Mouse (Mus musculus) CH12.LX (cell line): Measurements from ENCODE around the gene Zhx3. TPM values are rescaled to one million over a fixed set of nuclear protein-coding genes. Genes with fewer than 3 reads are reported as not detected.
A peak's percentile ranks its signal among the peaks of the same experiment; 100 is the strongest.

Experiments
- DNase-seq: peaks from one replicate; pipeline ENCODE4 v3.0.0-alpha.2; 2013; ENCODE audit errors: extremely low read depth
- H3K27ac ChIP-seq: 2 replicates; pipeline ENCODE4 v1.5.1; 2012; ENCODE audit warnings: low read depth, mild to moderate bottlenecking, control low read depth, moderate library complexity; ENCODE audit not compliant: insufficient read depth
- H3K27me3 ChIP-seq: replicated peaks from 2 replicates; pipeline ENCODE3; 2012; ENCODE audit warnings: inconsistent platforms
- H3K36me3 ChIP-seq, 2 experiments: replicated peaks in 1 of 2; 2 replicates each; pipeline versions ENCODE3 to v1.6.1; 2012; ENCODE audit warnings: inconsistent platforms in 1 of 2, low read length in 1 of 2, mild to moderate bottlenecking in 1 of 2, mixed read lengths in 1 of 2, moderate library complexity in 1 of 2; ENCODE audit not compliant: control insufficient read depth in 1 of 2, insufficient read depth in 1 of 2
- H3K4me1 ChIP-seq, 2 experiments: 2 replicates each; pipeline ENCODE4 v1.6.1; 2012; ENCODE audit warnings: inconsistent platforms in 1 of 2, moderate library complexity in 1 of 2; ENCODE audit not compliant: insufficient read depth in 2 of 2, control insufficient read depth in 1 of 2
- H3K4me2 ChIP-seq: 2 replicates; pipeline ENCODE4 v1.6.1; 2012; ENCODE audit warnings: low read depth, mild to moderate bottlenecking, control low read depth; ENCODE audit not compliant: poor library complexity, insufficient read depth, severe bottlenecking
- H3K4me3 ChIP-seq, 3 experiments: fragments of 150-350 bp in 1 of 3; sonication (generic) in 1 of 3; replicated peaks in 1 of 3; 2 replicates each; pipeline versions ENCODE3 to v1.5.1; 2011 to 2012; ENCODE audit warnings: low read depth in 2 of 3, low read length in 2 of 3, mild to moderate bottlenecking in 2 of 3, moderate library complexity in 2 of 3, control low read depth in 1 of 3, improper control_type of control experiment in 1 of 3, inconsistent platforms in 1 of 3, mixed read lengths in 1 of 3; ENCODE audit not compliant: poor library complexity in 1 of 3
- H3K79me2 ChIP-seq: replicated peaks from 2 replicates; pipeline ENCODE4 v1.6.1; 2012; ENCODE audit warnings: mild to moderate bottlenecking, moderate library complexity; ENCODE audit not compliant: control insufficient read depth, poor library complexity, insufficient read depth, severe bottlenecking; ENCODE audit errors: extremely low read depth
- H3K9ac ChIP-seq: 2 replicates; pipeline ENCODE4 v1.6.1; 2012; ENCODE audit warnings: low read depth, mild to moderate bottlenecking, control low read depth, moderate library complexity; ENCODE audit not compliant: insufficient read depth
- H3K9me3 ChIP-seq: replicated peaks from 2 replicates; pipeline ENCODE3; 2012; ENCODE audit warnings: low read length, inconsistent platforms, mixed read lengths
- CHD1 ChIP-seq: IDR thresholded peaks from 2 replicates; pipeline ENCODE4 v1.6.1; 2012; ENCODE audit warnings: low read depth, low read length, improper control_type of control experiment, inconsistent platforms
- CTCF ChIP-seq, 2 experiments: IDR thresholded peaks in 1 of 2; conservative IDR thresholded peaks in 1 of 2; 2 replicates each; pipeline ENCODE4 v1.5.1; 2011 to 2012; ENCODE audit warnings: low read depth in 2 of 2, low read length in 2 of 2, improper control_type of control experiment in 1 of 2, inconsistent platforms in 1 of 2, mild to moderate bottlenecking in 1 of 2, moderate library complexity in 1 of 2
- ETS1 ChIP-seq: conservative IDR thresholded peaks from 2 replicates; pipeline ENCODE4 v1.6.1; 2012; ENCODE audit warnings: low read depth, mild to moderate bottlenecking, inconsistent platforms, low read length, improper control_type of control experiment, moderate library complexity
- GABPA ChIP-seq: IDR thresholded peaks from 2 replicates; pipeline ENCODE4 v1.6.1; 2012; ENCODE audit warnings: low read depth, low read length, improper control_type of control experiment, inconsistent platforms; ENCODE audit not compliant: insufficient replicate concordance
- IRF4 ChIP-seq: IDR thresholded peaks from 2 replicates; pipeline ENCODE4 v1.6.1; 2014; ENCODE audit warnings: low read depth, mild to moderate bottlenecking, inconsistent platforms, low read length, improper control_type of control experiment
- JUND ChIP-seq: conservative IDR thresholded peaks from 2 replicates; pipeline ENCODE4 v1.6.1; 2011; ENCODE audit warnings: low read depth, low read length, improper control_type of control experiment
- PAX5 ChIP-seq: IDR thresholded peaks from 2 replicates; pipeline ENCODE4 v1.6.1; 2012; ENCODE audit warnings: low read length, inconsistent platforms, mixed read lengths
- TCF12 ChIP-seq: IDR thresholded peaks from 2 replicates; pipeline ENCODE4 v1.6.1; 2014; ENCODE audit warnings: low read depth, mild to moderate bottlenecking, inconsistent platforms, low read length, improper control_type of control experiment
- UBTF ChIP-seq: IDR thresholded peaks from 2 replicates; pipeline ENCODE4 v1.6.1; 2012; ENCODE audit warnings: low read depth, mild to moderate bottlenecking, inconsistent platforms, low read length, improper control_type of control experiment, moderate library complexity
- USF1 ChIP-seq: IDR thresholded peaks from 2 replicates; pipeline ENCODE4 v1.6.1; 2014; ENCODE audit warnings: low read depth, mild to moderate bottlenecking, inconsistent platforms, low read length, improper control_type of control experiment
- ZC3H11A ChIP-seq: IDR thresholded peaks from 2 replicates; pipeline ENCODE4 v1.6.1; 2012; ENCODE audit warnings: low read depth, mild to moderate bottlenecking, inconsistent platforms, low read length, improper control_type of control experiment
- ZKSCAN1 ChIP-seq: IDR thresholded peaks from 2 replicates; pipeline ENCODE4 v1.6.1; 2012; ENCODE audit warnings: low read depth, inconsistent platforms, low read length, improper control_type of control experiment, borderline replicate concordance
- ZMIZ1 ChIP-seq: IDR thresholded peaks from 2 replicates; pipeline ENCODE4 v1.6.1; 2012; ENCODE audit warnings: low read depth, mild to moderate bottlenecking, inconsistent platforms, low read length, improper control_type of control experiment
- ZNF384 ChIP-seq: IDR thresholded peaks from 2 replicates; pipeline ENCODE4 v1.6.1; 2012; ENCODE audit warnings: low read depth, low read length, improper control_type of control experiment, inconsistent platforms
- dilution Hi-C: fragments of 300-500 bp; cut with MboI; formaldehyde crosslinking; loops from 2 replicates; pipeline ENCODE4 v1.14.3; 2020; ENCODE audit warnings: low sequenced_read_pairs; ENCODE audit not compliant: extremely low pct_unique_long_range_greater_than_20kb, extremely low pct_ligation_motif_present
- in situ Hi-C: fragments of 300-500 bp; cut with MboI; formaldehyde crosslinking; loops from 3 replicates; pipeline ENCODE4 v1.14.3; 2019; ENCODE audit warnings: low sequenced_read_pairs, low pct_ligation_motif_present, low pct_unique_long_range_greater_than_20kb, mixed read lengths
- polyA plus RNA-seq: library from polyadenylated mRNA; unstranded; fragments of >175 nt; gene quantifications from 2 replicates; pipeline ENCODE4 v1.2.1, GENCODE M21; 2012; ENCODE audit warnings: low read depth; ENCODE audit not compliant: insufficient read length
- total RNA-seq, 2 experiments: library from RNA; depleted of rRNA; stranded (reverse); fragments of 300-350 nt in 1 of 2; fragments of >200 nt in 1 of 2; gene quantifications; 2 replicates each; pipeline ENCODE4 v1.2.3; 2012 to 2014

Gene Zhx3
- total and polyA plus RNA-seq, 3 experiments = 1.3 to 4.2 (median 2.6) TPM

DNA sequence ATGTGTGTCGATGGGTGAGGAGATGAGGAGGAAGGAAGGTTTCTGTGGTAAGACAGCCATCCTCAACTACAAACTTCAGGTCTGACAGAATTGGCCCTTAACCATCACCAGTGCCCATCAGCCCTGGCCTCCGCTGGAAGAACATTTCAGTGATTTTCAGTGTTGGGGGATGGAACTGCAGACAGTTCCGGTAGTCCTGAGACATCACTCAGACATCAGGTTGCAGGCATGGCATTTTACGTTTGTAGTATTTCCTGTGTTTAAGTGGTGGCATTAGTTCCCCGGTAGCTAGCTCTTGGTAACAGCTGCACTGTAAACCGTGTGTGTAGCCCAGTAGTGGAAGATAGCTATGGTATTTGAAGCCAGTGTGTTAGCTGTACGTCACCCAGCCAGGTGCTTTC lies 139.7 kb downstream of the Zhx3 start:
- Histone ChIP-seq H3K4me3 (peak overlapping the region in 2 of 3 experiments; percentile 61 to 82), H3K4me2 (peak overlapping the region; percentile 68), H3K36me3 (peaks cover 0 to 32% of the 10 kb centered on the region in 2 experiments), H3K9me3 (peaks cover 2% of the 10 kb centered on the region), H3K27me3 (peaks cover 2% of the 10 kb centered on the region), H3K79me2 (no peaks in the 10 kb centered on the region; the same call in 1 of the 2 replicates), H3K9ac (peak overlapping the region; percentile 61; the same call in 1 of the 2 replicates), H3K4me1 (peaks cover 7 to 64% of the 10 kb centered on the region in 2 experiments), H3K27ac (no peak overlapping the region)
- no peak for TF ChIP-seq CHD1
- no peak for TF ChIP-seq JUND
- no peak for TF ChIP-seq ZMIZ1
- TF ChIP-seq ZNF384 = no peak
- no peak for TF ChIP-seq IRF4
- TF ChIP-seq CTCF (conservative IDR thresholded peaks at IDR 0.05 in 1 of 2, IDR thresholded peaks at IDR 0.05 in 1 of 2; ENCODE audit: low read depth in 2 of 2, low read length in 2 of 2) = no peak
- no peak for TF ChIP-seq ZC3H11A
- no peak for TF ChIP-seq PAX5
- no peak for TF ChIP-seq ETS1
- no peak for TF ChIP-seq UBTF
- in situ Hi-C loops = no loop called here
- dilution Hi-C loops = no loop called here
- DNase-seq = no peak

DNA sequence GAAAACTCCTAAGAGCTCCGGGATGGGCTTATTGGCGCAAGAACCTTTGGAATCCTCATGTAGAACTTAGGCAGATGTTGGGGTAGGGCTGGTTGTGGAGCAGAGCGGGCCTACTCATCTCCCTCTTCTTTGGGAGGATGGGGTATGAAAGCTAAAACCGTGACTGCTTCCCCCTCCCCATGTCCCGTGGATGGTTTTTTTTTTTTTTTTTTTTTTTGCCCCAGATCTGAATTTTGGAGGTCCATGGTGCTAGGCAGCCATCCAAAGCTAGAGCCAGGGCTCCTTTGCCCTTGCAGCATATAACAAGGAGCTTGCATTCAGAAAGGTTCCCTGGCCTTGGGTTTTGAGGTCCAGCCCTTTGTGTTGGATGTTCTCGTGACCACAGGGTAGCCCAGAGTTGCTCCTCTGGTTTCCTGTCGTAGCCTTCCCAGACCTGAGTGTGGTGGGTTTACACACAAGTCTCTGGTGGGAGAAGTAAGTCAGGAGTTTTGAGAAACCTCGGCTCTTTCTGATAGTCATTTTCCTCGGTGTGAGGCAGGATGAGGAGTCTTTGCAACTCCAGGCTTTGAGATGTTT lies 140.3 kb downstream of the Zhx3 start:
- H3K4me3 ChIP-seq = peak overlapping the region; percentile 61 to 99 (median 82)
- in situ Hi-C loops = no loop called here
- TF ChIP-seq ZMIZ1 = no peak
- no peak for TF ChIP-seq GABPA
- no peak for TF ChIP-seq USF1
- TF ChIP-seq ZKSCAN1 = no peak
- TF ChIP-seq ZNF384 = peak; percentile 62
- TF ChIP-seq TCF12 = no peak
- H3K79me2 ChIP-seq = no peaks in the 10 kb centered on the region; the same call in 1 of the 2 replicates
- H3K36me3 ChIP-seq = peaks cover 0 to 29% of the 10 kb centered on the region in 2 experiments
- peaks cover 7 to 64% of the 10 kb centered on the region in 2 experiments for H3K4me1 ChIP-seq
- dilution Hi-C loops = no loop called here
- no peak for DNase-seq
- H3K27me3 ChIP-seq = peaks cover 2% of the 10 kb centered on the region
- peaks cover 2% of the 10 kb centered on the region for H3K9me3 ChIP-seq
- H3K27ac ChIP-seq = no peak overlapping the region
- H3K9ac ChIP-seq = peak overlapping the region; percentile 61
- H3K4me2 ChIP-seq = peak overlapping the region; percentile 68
